14 mouse cellular contexts compared by ENCODE assay signal in genomic region chr1:86931606-86932379, GRCm38 (mm10).
DNase-seq lines count a peak whose midpoint lies in the region.
"Had no signal": no experiment of that assay in that cellular context is flagged by ENCODE, and none has a peak within 500 bp of the region (broad histone marks: within the 10 kb centered on the region; RNA-seq: fewer than 3 reads in every experiment).

No protein-coding gene starts in this region.

- DNase-seq in heart, adult 18-20 months = peak; percentile 18 to 26
- DNase-seq in heart, adult 11 months = no peak
- DNase-seq in right cerebral cortex, adult 18-20 months = peak; percentile 69
- no peak for DNase-seq in right cerebral cortex, postnatal 25 days
- peak; percentile 32 to 47 for DNase-seq in layer of hippocampus, postnatal 36 days
- peak; percentile 37 to 79 for DNase-seq in right cerebral cortex, postnatal 36 days (ENCODE audit: low spot score in 2 of 2)
- no peak for DNase-seq in spleen, postnatal 10 days (ENCODE audit: low spot score in 2 of 2)
- no peak for DNase-seq in kidney, adult 11 months
- DNase-seq: adrenal gland, postnatal 36 days; cerebellum, postnatal 10 days; heart, adult 2 months; heart, postnatal 14 days; kidney, adult 2 months; kidney, postnatal 25 days had no signal

Comparison
In these comparisons a context has a peak if more than half of its experiments do, and no peak if none do; other contexts are left out.
1. DNase-seq: peak in heart, adult 18-20 months (2 of 2), right cerebral cortex, adult 18-20 months (single experiment), layer of hippocampus, postnatal 36 days (2 of 2) and right cerebral cortex, postnatal 36 days (2 of 2); none in heart, adult 11 months (single experiment), right cerebral cortex, postnatal 25 days (single experiment), spleen, postnatal 10 days (0 of 2) and kidney, adult 11 months (single experiment).